Mouse (Mus musculus): ENCODE data around the gene Rin3. TPM values are rescaled to one million over a fixed set of nuclear protein-coding genes. Genes with fewer than 3 reads are reported as not detected.

Rin3 gene
- total and polyA plus RNA-seq, 2 experiments from 2014 or later: 4.6 to 13.4 TPM

- Histone ChIP-seq H3K4me1 (ENCODE audit: control insufficient read depth, insufficient read depth) (no peaks in the 10 kb centered on the region), H3K9me3 (replicated peaks; ENCODE audit: control insufficient read depth, low read length) (no peaks in the 10 kb centered on the region), H3K9ac (replicated peaks; ENCODE audit: low read depth, low read length) (no peak overlapping the region), H3K4me3 (ENCODE audit: low read depth, low read length) (no peak overlapping the region), H3K36me3 (replicated peaks; ENCODE audit: control insufficient read depth, insufficient read depth, low read length) (no peaks in the 10 kb centered on the region), H3K4me2 (ENCODE audit: low read depth, low read length) (no peak overlapping the region), H3K27me3 (ENCODE audit: control insufficient read depth, insufficient read depth, low read length) (no peaks in the 10 kb centered on the region), H3K27ac (ENCODE audit: low read depth) (no peak overlapping the region)
- DNase-seq (ENCODE audit: low spot score) (no peak), ATAC-seq (ENCODE audit: insufficient read depth, low read depth) (no peak)
- TF ChIP-seq EP300 (IDR thresholded peaks at IDR 0.05; ENCODE audit: low read depth) (no peak), CTCF (IDR thresholded peaks at IDR 0.05; ENCODE audit: low read depth) (peak; percentile 33)
These were observed 27.8 kb upstream of the Rin3 start for GRCm38 (mm10) chr12:102255012-102255411.

GRCm38 (mm10) chr12:102258522-102259112, 24.2 kb upstream of the Rin3 start:
- H3K4me3 ChIP-seq (ENCODE audit: low read depth, low read length): no peak overlapping the region
- no peak for TF ChIP-seq CTCF (IDR thresholded peaks at IDR 0.05; ENCODE audit: low read depth)
- no peak for TF ChIP-seq EP300 (IDR thresholded peaks at IDR 0.05; ENCODE audit: low read depth)
- 62% methylated on average over 3 of the region's 3 CpGs for WGBS
- H3K27ac ChIP-seq (ENCODE audit: low read depth): no peak overlapping the region
- no peaks in the 10 kb centered on the region for H3K9me3 ChIP-seq (replicated peaks; ENCODE audit: control insufficient read depth, low read length)
- H3K36me3 ChIP-seq (replicated peaks; ENCODE audit: control insufficient read depth, insufficient read depth, low read length): no peaks in the 10 kb centered on the region
- no peak overlapping the region for H3K9ac ChIP-seq (replicated peaks; ENCODE audit: low read depth, low read length)
- H3K4me1 ChIP-seq (ENCODE audit: control insufficient read depth, insufficient read depth): no peaks in the 10 kb centered on the region
- ATAC-seq (ENCODE audit: insufficient read depth, low read depth): no peak
- no peak for DNase-seq (ENCODE audit: low spot score)
- H3K27me3 ChIP-seq (ENCODE audit: control insufficient read depth, insufficient read depth, low read length): no peaks in the 10 kb centered on the region
- H3K4me2 ChIP-seq (ENCODE audit: low read depth, low read length): no peak overlapping the region

GRCm38 (mm10) chr12:102261933-102262396, 20.9 kb upstream of the Rin3 start:
- no peak overlapping the region for H3K4me2 ChIP-seq (ENCODE audit: low read depth, low read length)
- H3K27me3 ChIP-seq (ENCODE audit: control insufficient read depth, insufficient read depth, low read length): no peaks in the 10 kb centered on the region
- peak overlapping the region; percentile 11; the same call in 1 of the 2 replicates for H3K27ac ChIP-seq (ENCODE audit: low read depth)
- H3K9ac ChIP-seq (replicated peaks; ENCODE audit: low read depth, low read length): no peak overlapping the region
- no peaks in the 10 kb centered on the region for H3K9me3 ChIP-seq (replicated peaks; ENCODE audit: control insufficient read depth, low read length)
- no peak overlapping the region for H3K4me3 ChIP-seq (ENCODE audit: low read depth, low read length)
- no peaks in the 10 kb centered on the region for H3K4me1 ChIP-seq (ENCODE audit: control insufficient read depth, insufficient read depth)
- WGBS: 31% methylated on average over 8 of the region's 8 CpGs
- no peaks in the 10 kb centered on the region for H3K36me3 ChIP-seq (replicated peaks; ENCODE audit: control insufficient read depth, insufficient read depth, low read length)
- DNase-seq (ENCODE audit: low spot score) (no peak), ATAC-seq (ENCODE audit: insufficient read depth, low read depth) (no peak)
- no peak for TF ChIP-seq EP300 (IDR thresholded peaks at IDR 0.05; ENCODE audit: low read depth)
- TF ChIP-seq CTCF (IDR thresholded peaks at IDR 0.05; ENCODE audit: low read depth): no peak

- 86% methylated on average over 2 of the region's 2 CpGs for WGBS
- no peak for ATAC-seq (ENCODE audit: insufficient read depth, low read depth)
These were observed 20.0 kb upstream of the Rin3 start for GRCm38 (mm10) chr12:102262809-102263208.

GRCm38 (mm10) chr12:102263249-102263648, 19.6 kb upstream of the Rin3 start:
- Histone ChIP-seq H3K4me3 (ENCODE audit: low read depth, low read length) (no peak overlapping the region), H3K36me3 (replicated peaks; ENCODE audit: control insufficient read depth, insufficient read depth, low read length) (no peaks in the 10 kb centered on the region), H3K9me3 (replicated peaks; ENCODE audit: control insufficient read depth, low read length) (no peaks in the 10 kb centered on the region), H3K27me3 (ENCODE audit: control insufficient read depth, insufficient read depth, low read length) (no peaks in the 10 kb centered on the region), H3K4me2 (ENCODE audit: low read depth, low read length) (no peak overlapping the region), H3K4me1 (ENCODE audit: control insufficient read depth, insufficient read depth) (no peaks in the 10 kb centered on the region), H3K9ac (replicated peaks; ENCODE audit: low read depth, low read length) (no peak overlapping the region), H3K27ac (ENCODE audit: low read depth) (no peak overlapping the region)
- DNase-seq (ENCODE audit: low spot score): no peak
- no peak for ATAC-seq (ENCODE audit: insufficient read depth, low read depth)
- TF ChIP-seq CTCF (IDR thresholded peaks at IDR 0.05; ENCODE audit: low read depth) (no peak), EP300 (IDR thresholded peaks at IDR 0.05; ENCODE audit: low read depth) (no peak)

More at GRCm38 (mm10) chr12:102262809-102263208, 20.0 kb upstream of the Rin3 start:
- TF ChIP-seq CTCF (IDR thresholded peaks at IDR 0.05; ENCODE audit: low read depth) (no peak), EP300 (IDR thresholded peaks at IDR 0.05; ENCODE audit: low read depth) (no peak)
- no peaks in the 10 kb centered on the region for H3K4me1 ChIP-seq (ENCODE audit: control insufficient read depth, insufficient read depth)
- H3K36me3 ChIP-seq (replicated peaks; ENCODE audit: control insufficient read depth, insufficient read depth, low read length): no peaks in the 10 kb centered on the region
- H3K4me3 ChIP-seq (ENCODE audit: low read depth, low read length): no peak overlapping the region
- H3K27ac ChIP-seq (ENCODE audit: low read depth): no peak overlapping the region
- H3K9me3 ChIP-seq (replicated peaks; ENCODE audit: control insufficient read depth, low read length): no peaks in the 10 kb centered on the region
- no peak overlapping the region for H3K9ac ChIP-seq (replicated peaks; ENCODE audit: low read depth, low read length)
- H3K4me2 ChIP-seq (ENCODE audit: low read depth, low read length): no peak overlapping the region
- no peak for DNase-seq (ENCODE audit: low spot score)
- no peaks in the 10 kb centered on the region for H3K27me3 ChIP-seq (ENCODE audit: control insufficient read depth, insufficient read depth, low read length)

- ATAC-seq (ENCODE audit: insufficient read depth, low read depth) (no peak), DNase-seq (ENCODE audit: low spot score) (no peak)
- H3K9ac ChIP-seq (replicated peaks; ENCODE audit: low read depth, low read length): no peak overlapping the region
- TF ChIP-seq CTCF (IDR thresholded peaks at IDR 0.05; ENCODE audit: low read depth) (no peak), EP300 (IDR thresholded peaks at IDR 0.05; ENCODE audit: low read depth) (no peak)
- H3K4me2 ChIP-seq (ENCODE audit: low read depth, low read length): no peak overlapping the region
- H3K27me3 ChIP-seq (ENCODE audit: control insufficient read depth, insufficient read depth, low read length): no peaks in the 10 kb centered on the region
- no peak overlapping the region for H3K27ac ChIP-seq (ENCODE audit: low read depth)
- no peaks in the 10 kb centered on the region for H3K36me3 ChIP-seq (replicated peaks; ENCODE audit: control insufficient read depth, insufficient read depth, low read length)
- no peak overlapping the region for H3K4me3 ChIP-seq (ENCODE audit: low read depth, low read length)
- H3K9me3 ChIP-seq (replicated peaks; ENCODE audit: control insufficient read depth, low read length): no peaks in the 10 kb centered on the region
- WGBS: 85% methylated on average over 8 of the region's 8 CpGs
- H3K4me1 ChIP-seq (ENCODE audit: control insufficient read depth, insufficient read depth): peaks cover 4% of the 10 kb centered on the region; the same call in 1 of the 2 replicates
These were observed 16.4 kb upstream of the Rin3 start for GRCm38 (mm10) chr12:102266433-102266832.
